Mouse (Mus musculus) ES-E14 (cell line): ENCODE data around the gene Syndig1.

ENCODE experiments used
- ZC3H11A ChIP-seq: IDR thresholded peaks from 2 replicates; pipeline ENCODE4 v1.6.1; 2012; ENCODE audit warnings: low read depth, mild to moderate bottlenecking, inconsistent platforms, low read length, borderline replicate concordance
- ZNF384 ChIP-seq: IDR thresholded peaks from 2 replicates; pipeline ENCODE4 v1.6.1; 2012; ENCODE audit warnings: low read depth, low read length, inconsistent platforms

- no peak for TF ChIP-seq ZNF384
- TF ChIP-seq ZC3H11A, result no peak
These were observed 24.3 kb upstream of the Syndig1 start for GRCm38 (mm10) chr2:149804599-149805140.
